Mouse (Mus musculus) stomach, embryonic 14.5 days (tissue): ENCODE data around the gene Abhd14a. TPM values are rescaled to one million over a fixed set of nuclear protein-coding genes. Genes with fewer than 3 reads are reported as not detected.
"Not testable (repeated sequence)": the region's sequence is repeated elsewhere in the genome, so short reads cannot be mapped to it uniquely, and the experiment has no call there.

Source experiments
- ATAC-seq: fragments of 200-750 bp; cut with Nextera tagmentation; 2 replicates; pipeline ENCODE4 v1.8.0; 2017; ENCODE audit warnings: low read depth, moderate TSS enrichment; ENCODE audit not compliant: insufficient number of reproducible peaks, insufficient read depth, low FRiP score
- H3K27ac ChIP-seq: fragments of 300-500 bp; sonication (generic); 2 replicates; pipeline ENCODE4 v1.5.1; 2014; ENCODE audit warnings: mild to moderate bottlenecking, low read length, moderate library complexity, mixed read lengths
- H3K27me3 ChIP-seq: fragments of 300-500 bp; sonication (generic); 2 replicates; pipeline ENCODE4 v1.6.1; 2014; ENCODE audit warnings: low read length, control low read depth, mixed read lengths; ENCODE audit not compliant: control insufficient read depth, insufficient read depth
- H3K36me3 ChIP-seq: fragments of 300-500 bp; sonication (generic); 2 replicates; pipeline ENCODE4 v1.6.1; 2014; ENCODE audit warnings: mild to moderate bottlenecking, control low read depth, low read length, moderate library complexity, mixed read lengths; ENCODE audit not compliant: control insufficient read depth, insufficient read depth
- H3K4me1 ChIP-seq: fragments of 300-500 bp; sonication (generic); 2 replicates; pipeline ENCODE4 v1.6.1; 2014; ENCODE audit warnings: low read length, control low read depth, mixed read lengths; ENCODE audit not compliant: control insufficient read depth, insufficient read depth
- H3K4me2 ChIP-seq: fragments of 300-500 bp; sonication (generic); replicated peaks from 2 replicates; pipeline ENCODE4 v1.6.1; 2014; ENCODE audit warnings: low read depth, low read length, control low read depth
- H3K4me3 ChIP-seq: fragments of 300-500 bp; sonication (generic); 2 replicates; pipeline ENCODE4 v1.5.1; 2014; ENCODE audit warnings: low read depth, low read length, control low read depth
- H3K9ac ChIP-seq: fragments of 300-500 bp; sonication (generic); replicated peaks from 2 replicates; pipeline ENCODE4 v1.6.1; 2014; ENCODE audit warnings: low read depth, mild to moderate bottlenecking, control low read depth, low read length, moderate library complexity, mixed read lengths
- H3K9me3 ChIP-seq: fragments of 300-500 bp; sonication (generic); 2 replicates; pipeline ENCODE4 v1.6.1; 2016; ENCODE audit warnings: low read depth, low read length, control low read depth; ENCODE audit not compliant: control insufficient read depth
- WGBS: fragments of 180-500 bp; shearing (Covaris S2); extraction: QIAGEN DNeasy Blood & Tissue Kit; methylation state at CpG from one replicate; pipeline ENCODE4 v1.1.7; 2014; 5-methylcytosine and 5-hydroxymethylcytosine counted together
- polyA plus RNA-seq: library from polyadenylated mRNA; unstranded; fragments of >200 nt; fragmentation: Nextera tagmentation; extraction: Ambion mirVana; gene quantifications from 2 replicates; pipeline ENCODE4 v1.2.1, GENCODE M21; 2014

Abhd14a gene
- 52.3 and 57.1 TPM in 2 replicates for polyA plus RNA-seq

DNA sequence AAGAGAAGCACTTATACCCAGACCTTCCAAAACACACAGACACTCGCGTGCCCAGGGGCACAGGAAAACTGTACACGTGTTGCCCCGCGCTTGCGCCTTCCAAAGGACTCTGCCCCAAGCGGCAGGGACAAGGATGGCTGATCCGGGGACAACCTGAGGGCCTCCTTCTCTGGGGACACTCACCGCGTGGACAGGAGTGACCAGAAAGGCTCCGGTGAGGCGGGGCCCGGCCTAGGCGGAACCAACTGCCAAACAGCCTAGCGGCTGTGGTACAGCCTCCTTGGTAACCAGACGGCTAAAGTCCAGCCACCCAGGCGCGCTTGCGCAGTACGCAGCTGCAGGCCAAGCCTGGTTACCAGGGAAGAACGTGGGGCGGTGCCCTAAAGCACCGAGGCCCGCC lies at the start of gene Abhd14a, which contains the start of gene Abhd14b:
Abhd14a (minus strand) TSS at position 331 of the 400 bp plus-strand sequence.
Abhd14b (plus strand) TSS at position 112 of the 400 bp plus-strand sequence.
- Histone ChIP-seq H3K4me2 (peak within 1 kb of the TSS; percentile 86), H3K36me3 (no peaks in the 10 kb centered on the region), H3K4me3 (peak within 1 kb of the TSS; percentile 44), H3K27ac (peak within 1 kb of the TSS; percentile 66), H3K9ac (peak within 1 kb of the TSS; percentile 36; the same call in 1 of the 2 replicates), H3K27me3 (no peaks in the 10 kb centered on the region), H3K9me3 (no peaks in the 10 kb centered on the region), H3K4me1 (peaks cover 40% of the 10 kb centered on the region)
- ATAC-seq: peak; percentile 88
- under 1% methylated on average over 24 of the region's 24 CpGs for WGBS

DNA sequence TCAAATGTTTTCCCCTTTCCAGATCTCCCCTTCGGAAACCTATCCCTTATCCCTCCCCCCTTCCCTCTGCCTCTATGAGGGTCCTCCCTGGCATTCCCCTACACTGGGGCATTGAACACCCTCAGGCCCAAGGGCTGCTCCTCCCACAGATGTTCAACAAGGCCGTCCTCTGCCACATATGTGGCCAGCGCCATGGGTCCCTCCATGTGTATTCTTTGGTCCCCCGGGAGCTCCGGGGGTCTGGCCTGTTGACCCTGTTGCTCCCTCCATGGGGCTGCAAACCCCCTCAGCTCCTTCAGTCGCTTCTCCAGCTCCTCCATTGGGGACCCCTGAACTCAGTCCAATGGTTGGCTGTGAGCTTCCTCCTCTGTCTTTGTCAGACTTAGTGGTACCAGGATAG lies 40.1 kb upstream of the Abhd14a start:
- WGBS: 88% methylated on average over 6 of the region's 6 CpGs

DNA sequence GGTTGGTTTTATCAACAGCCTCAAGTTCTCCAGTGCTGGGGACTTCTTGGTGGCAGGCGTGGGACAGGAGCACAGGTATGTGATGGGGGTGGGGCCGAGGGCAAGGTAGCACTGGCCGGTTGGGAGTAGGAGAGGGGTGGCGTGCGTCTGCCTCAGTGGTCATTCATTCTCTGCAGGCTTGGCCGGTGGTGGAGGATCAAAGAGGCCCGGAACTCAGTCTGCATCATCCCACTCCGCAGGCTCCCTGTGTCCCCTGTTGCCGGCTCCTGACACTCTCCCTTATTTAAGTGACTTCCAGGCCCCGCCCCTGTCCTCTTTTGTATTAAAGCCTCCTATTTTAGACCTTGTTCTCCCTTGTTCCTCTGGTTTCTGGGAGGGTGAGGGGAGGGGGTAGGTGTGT lies 37.6 kb upstream of the Abhd14a start:
- no peak overlapping the region for H3K9ac ChIP-seq
- H3K4me3 ChIP-seq: no peak overlapping the region
- H3K9me3 ChIP-seq: no peaks in the 10 kb centered on the region
- no peak; the same call in 1 of the 2 replicates for ATAC-seq
- no peak overlapping the region for H3K4me2 ChIP-seq
- no peak overlapping the region for H3K27ac ChIP-seq
- 81% methylated on average over 10 of the region's 10 CpGs for WGBS
- H3K4me1 ChIP-seq: no peaks in the 10 kb centered on the region
- H3K27me3 ChIP-seq: no peaks in the 10 kb centered on the region
- H3K36me3 ChIP-seq: peaks cover 29% of the 10 kb centered on the region

More for the DNA sequence above, 40.1 kb upstream of the Abhd14a start:
- H3K9ac ChIP-seq, H3K4me1 ChIP-seq, H3K27ac ChIP-seq, H3K27me3 ChIP-seq, ATAC-seq, H3K4me3 ChIP-seq, H3K4me2 ChIP-seq, H3K9me3 ChIP-seq: not testable (repeated sequence)
- peaks cover 18% of the 10 kb centered on the region for H3K36me3 ChIP-seq

DNA sequence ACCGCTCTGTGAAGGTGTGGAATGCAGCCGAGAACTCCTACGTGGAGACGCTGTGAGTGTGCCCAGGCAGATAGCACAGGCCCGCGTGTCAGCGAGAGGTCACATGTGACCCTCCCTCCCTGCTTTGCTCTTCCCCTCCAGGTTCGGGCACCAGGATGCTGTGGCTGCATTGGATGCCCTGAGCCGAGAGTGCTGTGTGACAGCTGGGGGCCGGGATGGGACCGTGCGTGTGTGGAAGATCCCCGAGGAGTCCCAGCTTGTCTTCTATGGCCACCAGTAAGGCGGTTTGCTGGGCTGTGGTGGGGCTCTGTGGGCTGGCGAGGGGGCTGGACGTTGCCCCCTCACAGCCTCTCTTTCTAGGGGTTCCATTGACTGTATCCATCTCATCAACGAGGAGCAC lies 36.1 kb upstream of the Abhd14a start:
- Histone ChIP-seq H3K4me3 (no peak overlapping the region), H3K9me3 (no peaks in the 10 kb centered on the region), H3K9ac (no peak overlapping the region), H3K4me1 (no peaks in the 10 kb centered on the region), H3K4me2 (no peak overlapping the region), H3K36me3 (peaks cover 30% of the 10 kb centered on the region), H3K27me3 (no peaks in the 10 kb centered on the region), H3K27ac (no peak overlapping the region)
- ATAC-seq: no peak
- WGBS: 91% methylated on average over 17 of the region's 17 CpGs

DNA sequence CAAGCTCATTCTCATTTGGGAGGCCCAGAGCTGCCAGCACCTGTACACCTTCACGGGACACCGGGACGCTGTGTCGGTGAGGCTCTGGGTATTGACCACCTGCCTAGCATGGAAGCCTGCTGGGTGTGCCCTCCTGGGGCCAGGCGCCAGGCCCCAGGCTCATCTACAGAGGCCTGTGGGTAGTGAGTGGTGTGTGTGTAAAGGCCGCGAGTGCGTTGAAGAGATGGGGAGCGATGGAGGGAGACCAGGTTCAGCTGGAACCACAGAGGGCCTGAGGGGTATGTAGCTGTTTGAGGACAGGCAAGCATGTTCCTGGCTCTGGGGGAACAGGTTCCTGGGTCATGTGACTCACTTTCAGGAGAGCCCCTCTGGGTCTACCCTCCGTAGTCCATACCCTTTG lies 35.7 kb upstream of the Abhd14a start:
- Histone ChIP-seq H3K27me3 (no peaks in the 10 kb centered on the region), H3K36me3 (peaks cover 30% of the 10 kb centered on the region), H3K9me3 (no peaks in the 10 kb centered on the region), H3K27ac (no peak overlapping the region), H3K4me3 (no peak overlapping the region), H3K4me1 (peaks cover 2% of the 10 kb centered on the region), H3K9ac (no peak overlapping the region), H3K4me2 (no peak overlapping the region)
- no peak for ATAC-seq
- 96% methylated on average over 10 of the region's 10 CpGs for WGBS

DNA sequence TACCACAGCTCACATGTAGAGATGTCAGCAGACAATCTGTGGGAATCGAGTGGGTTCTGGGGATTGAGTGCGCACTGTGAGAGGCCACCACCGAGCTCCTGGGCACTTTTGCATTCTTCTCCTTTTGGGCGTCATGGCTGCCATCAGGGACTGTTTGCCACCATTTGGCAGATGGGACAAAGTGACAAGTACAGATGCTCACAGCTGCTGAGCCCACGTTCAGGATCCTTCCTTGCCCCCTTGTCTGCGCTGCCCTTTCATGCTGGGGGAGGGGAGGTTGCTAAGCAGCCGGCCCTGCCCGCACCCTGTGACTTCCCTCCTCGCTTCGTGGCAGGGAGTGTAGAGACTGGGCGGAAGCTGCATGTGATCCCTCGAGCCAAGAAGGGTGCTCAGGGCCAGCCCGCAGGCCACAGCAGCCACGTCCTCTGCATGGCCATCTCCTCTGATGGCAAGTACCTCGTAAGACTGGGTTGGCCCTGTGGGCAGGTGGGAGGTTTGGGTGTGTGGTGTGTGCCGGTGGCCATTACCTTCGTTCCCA lies 35.2 kb upstream of the Abhd14a start:
- Histone ChIP-seq H3K4me3 (no peak overlapping the region), H3K27ac (no peak overlapping the region), H3K4me1 (peaks cover 6% of the 10 kb centered on the region), H3K9ac (no peak overlapping the region), H3K9me3 (no peaks in the 10 kb centered on the region), H3K36me3 (peaks cover 30% of the 10 kb centered on the region), H3K4me2 (no peak overlapping the region), H3K27me3 (no peaks in the 10 kb centered on the region)
- WGBS: 87% methylated on average over 17 of the region's 17 CpGs
- ATAC-seq: no peak

DNA sequence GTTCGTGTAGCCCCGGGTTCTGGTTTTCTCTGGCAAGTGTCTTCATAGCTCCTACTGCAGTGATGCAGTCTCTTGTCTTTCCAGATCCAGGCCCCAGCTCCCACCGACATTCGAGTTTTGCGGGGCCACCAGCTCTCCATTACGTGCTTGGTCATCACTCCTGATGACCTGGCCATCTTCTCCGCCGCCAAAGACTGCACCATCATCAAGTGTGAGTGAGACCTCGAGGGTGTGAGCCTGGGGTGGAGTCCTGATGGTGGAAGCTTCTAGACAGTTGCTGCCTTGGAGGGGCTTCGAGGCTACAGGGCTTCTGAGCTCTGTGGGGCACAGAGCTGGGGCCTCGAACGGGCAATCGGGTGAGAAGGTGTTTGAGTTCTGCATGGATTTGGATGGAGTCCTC lies 34.2 kb upstream of the Abhd14a start:
- no peak overlapping the region for H3K4me2 ChIP-seq
- H3K9me3 ChIP-seq: no peaks in the 10 kb centered on the region
- ATAC-seq: no peak
- peaks cover 30% of the 10 kb centered on the region for H3K36me3 ChIP-seq
- H3K4me3 ChIP-seq: no peak overlapping the region
- no peak overlapping the region for H3K27ac ChIP-seq
- H3K4me1 ChIP-seq: peaks cover 6% of the 10 kb centered on the region
- no peak overlapping the region for H3K9ac ChIP-seq
- no peaks in the 10 kb centered on the region for H3K27me3 ChIP-seq
- 92% methylated on average over 13 of the region's 13 CpGs for WGBS

DNA sequence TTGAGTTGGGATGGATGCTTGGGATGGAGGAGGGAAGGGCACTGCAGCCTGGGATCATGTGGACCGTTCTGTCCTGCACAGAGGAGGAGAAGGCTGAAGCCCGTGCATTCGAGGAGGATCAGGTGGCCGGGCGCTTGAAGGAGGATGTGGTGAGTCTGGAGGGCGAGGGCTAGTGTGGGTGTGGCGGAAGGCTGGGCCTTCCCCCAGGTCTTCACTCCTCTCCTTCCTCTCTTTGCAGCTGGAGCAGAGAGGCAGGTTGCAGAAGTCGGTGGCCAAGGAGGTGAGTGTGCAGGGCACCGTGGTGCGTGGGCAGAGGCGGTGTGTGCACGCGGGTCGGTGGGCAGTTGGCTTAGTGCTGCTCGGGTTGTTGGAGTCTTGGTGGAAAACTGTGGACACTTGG lies 33.6 kb upstream of the Abhd14a start:
- Histone ChIP-seq H3K4me1 (peaks cover 6% of the 10 kb centered on the region), H3K4me3 (no peak overlapping the region), H3K36me3 (peaks cover 30% of the 10 kb centered on the region), H3K27ac (no peak overlapping the region), H3K4me2 (no peak overlapping the region), H3K27me3 (no peaks in the 10 kb centered on the region), H3K9ac (no peak overlapping the region), H3K9me3 (no peaks in the 10 kb centered on the region)
- WGBS: 89% methylated on average over 15 of the region's 15 CpGs
- ATAC-seq: no peak

DNA sequence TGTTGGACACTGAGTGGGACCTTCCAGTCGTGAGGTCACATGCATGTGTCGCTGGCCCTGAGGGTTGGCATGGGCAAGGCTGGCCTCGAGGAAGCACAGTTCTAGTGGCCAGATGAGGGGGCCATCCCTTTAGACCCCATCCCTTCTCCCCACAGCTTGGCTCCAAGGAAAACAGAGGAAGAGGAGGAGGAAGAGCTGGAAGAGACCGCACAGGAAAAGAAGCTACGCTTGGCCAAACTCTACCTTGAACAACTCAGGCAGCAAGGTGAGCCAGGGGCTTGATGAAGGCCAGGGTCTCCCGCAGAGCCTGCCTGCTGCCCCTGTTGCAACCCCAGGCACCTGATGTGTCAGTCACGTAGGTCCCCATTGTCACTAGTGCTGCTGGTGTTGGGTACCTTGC lies 33.1 kb upstream of the Abhd14a start:
- 94% methylated on average over 7 of the region's 7 CpGs for WGBS
- H3K4me3 ChIP-seq: no peak overlapping the region

More for the DNA sequence above, 33.1 kb upstream of the Abhd14a start:
- Histone ChIP-seq H3K9ac (no peak overlapping the region), H3K4me1 (peaks cover 6% of the 10 kb centered on the region), H3K27ac (no peak overlapping the region), H3K9me3 (no peaks in the 10 kb centered on the region), H3K4me2 (no peak overlapping the region), H3K27me3 (no peaks in the 10 kb centered on the region), H3K36me3 (peaks cover 30% of the 10 kb centered on the region)
- no peak for ATAC-seq
